Comparison of ENCODE assay signal across 29 mouse cellular contexts in genomic region chr3:46503713-46504112, GRCm38 (mm10). TPM values are rescaled to one million over a fixed set of nuclear protein-coding genes. Genes with fewer than 3 reads are reported as not detected.
"Had no signal": no experiment of that assay in that cellular context is flagged by ENCODE, and none has a peak within 500 bp of the region (broad histone marks: within the 10 kb centered on the region; RNA-seq: fewer than 3 reads in every experiment).

No protein-coding gene starts in this region.

- H3K4me3 ChIP-seq: embryonic facial prominence, embryonic 12.5 days; embryonic facial prominence, embryonic 13.5 days; erythroblast, embryonic 14.5 days; forebrain, embryonic 10.5 days; forebrain, embryonic 12.5 days; forebrain, embryonic 13.5 days; forebrain, embryonic 15.5 days; gastrocnemius, adult 2 months; heart, adult 2 months had no signal

- H3K9me3 ChIP-seq: embryonic facial prominence, embryonic 12.5 days; embryonic facial prominence, embryonic 13.5 days; forebrain, embryonic 10.5 days; forebrain, embryonic 12.5 days; forebrain, embryonic 13.5 days; forebrain, embryonic 15.5 days had no signal

- H3K27ac ChIP-seq: embryonic facial prominence, embryonic 12.5 days; embryonic facial prominence, embryonic 13.5 days; forebrain, embryonic 10.5 days; forebrain, embryonic 12.5 days; forebrain, embryonic 13.5 days; forebrain, embryonic 15.5 days; gastrocnemius, adult 2 months; heart, adult 2 months had no signal

- H3K27me3 ChIP-seq: embryonic facial prominence, embryonic 12.5 days; embryonic facial prominence, embryonic 13.5 days; forebrain, embryonic 12.5 days; forebrain, embryonic 13.5 days; forebrain, embryonic 15.5 days had no signal

- ATAC-seq: forebrain, embryonic 13.5 days; forebrain, embryonic 14.5 days; forebrain, embryonic 15.5 days; forebrain, embryonic 16.5 days; forebrain, postnatal 0 days had no signal

- H3K9ac ChIP-seq: embryonic facial prominence, embryonic 12.5 days; embryonic facial prominence, embryonic 13.5 days; forebrain, embryonic 12.5 days; forebrain, embryonic 13.5 days; forebrain, embryonic 15.5 days; forebrain, postnatal 0 days had no signal

- H3K36me3 ChIP-seq: embryonic facial prominence, embryonic 12.5 days; embryonic facial prominence, embryonic 13.5 days; forebrain, embryonic 10.5 days; forebrain, embryonic 12.5 days; forebrain, embryonic 15.5 days had no signal

- H3K4me2 ChIP-seq: embryonic facial prominence, embryonic 12.5 days; embryonic facial prominence, embryonic 13.5 days; forebrain, embryonic 12.5 days; forebrain, embryonic 13.5 days; forebrain, embryonic 15.5 days had no signal

- H3K4me1 ChIP-seq: embryonic facial prominence, embryonic 12.5 days; forebrain, embryonic 10.5 days; forebrain, embryonic 12.5 days; forebrain, embryonic 13.5 days; forebrain, embryonic 15.5 days had no signal

- DNase-seq: cerebellum, adult 18-20 months; cerebellum, adult 2 months; cerebellum, adult 8-10 months; cerebellum, adult 9-10 months; cerebellum, adult 9-11 months; cerebellum, postnatal 10 days; cerebellum, postnatal 14 days; cerebellum, postnatal 25 days; cerebellum, postnatal 36 days; embryo, embryonic 11 days; forebrain, postnatal 0 days; gastrocnemius, adult 2 months; gastrocnemius, postnatal 10 days; gastrocnemius, postnatal 14 days; gastrocnemius, postnatal 25 days; gastrocnemius, postnatal 36 days; heart, adult 11 months; heart, adult 18-20 months; heart, adult 2 months had no signal

RNA-seq across cellular contexts. Expression of gene Pabpc4l, which starts 55.7 kb away (rescaled TPM):
- total RNA-seq: granulocyte monocyte progenitor cell, adult 5-6 weeks had no signal
- polyA plus RNA-seq: erythroblast, embryonic 14.5 days had no signal
